ENCODE assay signal across 8 mouse cellular contexts in genomic region chr17:24454218-24454755, GRCm38 (mm10). TPM values are rescaled to one million over a fixed set of nuclear protein-coding genes. Genes with fewer than 3 reads are reported as not detected.
A peak's percentile ranks its signal among the peaks of the same experiment; 100 is the strongest.
DNase-seq lines count a peak whose midpoint lies in the region; ATAC-seq and TF ChIP-seq lines count a peak whose summit lies in the region.

No protein-coding gene starts in this region.

- DNase-seq in heart, postnatal 14 days, result no peak
- peak; percentile 16 for DNase-seq in forebrain, postnatal 0 days
- no peak for DNase-seq in spleen, postnatal 14 days (ENCODE audit: low spot score in 2 of 2)

- no peaks in the 10 kb centered on the region for H3K9me3 ChIP-seq in heart, embryonic 13.5 days
- no peaks in the 10 kb centered on the region for H3K9me3 ChIP-seq in E14TG2a.4 (ENCODE audit: low read length)
- no peaks in the 10 kb centered on the region for H3K9me3 ChIP-seq in forebrain, postnatal 0 days (ENCODE audit: low read length)

- 4% methylated on average over 14 of the region's 14 CpGs for WGBS in heart, embryonic 13.5 days
- 7% methylated on average over 14 of the region's 14 CpGs for WGBS in forebrain, postnatal 0 days

- H3K36me3 ChIP-seq in heart, embryonic 13.5 days, result peaks cover 26% of the 10 kb centered on the region
- peaks cover 34% of the 10 kb centered on the region for H3K36me3 ChIP-seq in E14TG2a.4 (ENCODE audit: insufficient read depth, low read length)
- H3K36me3 ChIP-seq in forebrain, postnatal 0 days (ENCODE audit: insufficient read depth), result peaks cover 18% of the 10 kb centered on the region

- no peaks in the 10 kb centered on the region for H3K27me3 ChIP-seq in heart, embryonic 13.5 days (replicated peaks)
- no peaks in the 10 kb centered on the region for H3K27me3 ChIP-seq in E14TG2a.4 (ENCODE audit: insufficient read depth, low read length)
- no peaks in the 10 kb centered on the region for H3K27me3 ChIP-seq in forebrain, postnatal 0 days (ENCODE audit: insufficient read depth, low read length)

- peak overlapping the region; percentile 80 for H3K4me2 ChIP-seq in heart, embryonic 13.5 days
- peak overlapping the region; percentile 83 for H3K4me2 ChIP-seq in forebrain, postnatal 0 days (ENCODE audit: low read depth)

- no peak for TF ChIP-seq CTCF in E14TG2a.4 (conservative IDR thresholded peaks at IDR 0.05; ENCODE audit: low read length)
- no peak for TF ChIP-seq CTCF in forebrain, postnatal 0 days (IDR thresholded peaks at IDR 0.05; ENCODE audit: low read depth)

- H3K4me3 ChIP-seq in heart, embryonic 13.5 days, result peak overlapping the region; percentile 87
- H3K4me3 ChIP-seq in E14TG2a.4 (replicated peaks; ENCODE audit: low read length), result peak overlapping the region; percentile 97
- peak overlapping the region; percentile 81 for H3K4me3 ChIP-seq in forebrain, postnatal 0 days (ENCODE audit: low read depth, low read length)

- intact Hi-C loops in heart, postnatal 14 days (cut with DNase I), result loop anchor here (2.0 kb wide), 1 partner anchor 27 kb away; the partner anchor contains the start of gene Eci1

- H3K9ac ChIP-seq in heart, embryonic 13.5 days, result peak overlapping the region; percentile 95
- H3K9ac ChIP-seq in forebrain, postnatal 0 days, result peak overlapping the region; percentile 94

- H3K4me1 ChIP-seq in heart, embryonic 13.5 days, result peaks cover 20% of the 10 kb centered on the region
- H3K4me1 ChIP-seq in E14TG2a.4 (replicated peaks; ENCODE audit: low read depth, low read length), result peaks cover 18% of the 10 kb centered on the region
- peaks cover 10% of the 10 kb centered on the region; the same call in 1 of the 2 replicates for H3K4me1 ChIP-seq in forebrain, postnatal 0 days (ENCODE audit: insufficient read depth)

- no peak for ATAC-seq in heart, embryonic 13.5 days (ENCODE audit: extremely low read depth, insufficient number of reproducible peaks, low FRiP score, low TSS enrichment)
- no peak for ATAC-seq in forebrain, postnatal 0 days
- ATAC-seq in megakaryocyte progenitor cell, adult 5-6 weeks (replicated peaks; ENCODE audit: poor library complexity), result 0 out of 2 replicates have a peak, but pooled peaks have one; percentile 6
- ATAC-seq in monocyte, adult 5-6 weeks (replicated peaks; ENCODE audit: insufficient number of reproducible peaks, low FRiP score, low TSS enrichment, poor library complexity, severe bottlenecking), result no peak
- no peak for ATAC-seq in frontal cortex, adult (ENCODE audit: low TSS enrichment)

- H3K27ac ChIP-seq in heart, embryonic 13.5 days (replicated peaks), result peak overlapping the region; percentile 97
- H3K27ac ChIP-seq in forebrain, postnatal 0 days (ENCODE audit: low read depth, low read length), result peak overlapping the region; percentile 93

RNA-seq across cellular contexts. Expression of gene Dnase1l2, which starts 11.4 kb away (rescaled TPM):
- 1.5 and 1.7 TPM in 2 replicates for polyA plus RNA-seq in heart, embryonic 13.5 days (2015; fragmentation: Nextera tagmentation; extraction: Ambion mirVana)
- total RNA-seq in heart, postnatal 14 days (2021), result 1 to 10 TPM; 2.0 to 2.3 TPM
- total RNA-seq in forebrain, postnatal 0 days (2014; rRNA removed), result 4.7 and 6.2 TPM in 2 replicates
- polyA plus RNA-seq in forebrain, postnatal 0 days (2015; fragmentation: Nextera tagmentation; extraction: Ambion mirVana), result 0.82 and 0.92 TPM in 2 replicates
- 0.94 and 3.5 TPM in 2 replicates for total RNA-seq in megakaryocyte progenitor cell, adult 5-6 weeks (2015)
- total RNA-seq in megakaryocyte progenitor cell, adult 5-6 weeks (2017), result 2.9 and 4.0 TPM in 2 replicates
- 1.6 to 2.2 TPM in 2 of 3 replicates, not detected in the other for total RNA-seq in monocyte, adult 5-6 weeks (2017)

RNA-seq across cellular contexts. Expression of gene E4f1, which starts 15.8 kb away (rescaled TPM):
- polyA plus RNA-seq in heart, embryonic 13.5 days (2015; fragmentation: Nextera tagmentation; extraction: Ambion mirVana), result 24.5 and 25.9 TPM in 2 replicates
- total RNA-seq in heart, postnatal 14 days (2021), result 10 to 100 TPM; 13.6 to 16.2 TPM
- total RNA-seq in forebrain, postnatal 0 days (2014; rRNA removed), result 34.2 and 37.5 TPM in 2 replicates
- polyA plus RNA-seq in forebrain, postnatal 0 days (2015; fragmentation: Nextera tagmentation; extraction: Ambion mirVana), result 9.2 and 25.6 TPM in 2 replicates
- total RNA-seq in megakaryocyte progenitor cell, adult 5-6 weeks (2015), result 23.3 and 27.5 TPM in 2 replicates
- 13.6 and 18.7 TPM in 2 replicates for total RNA-seq in megakaryocyte progenitor cell, adult 5-6 weeks (2017)
- 26.9 to 32.5 TPM (median 29.5 TPM) in 3 replicates for total RNA-seq in monocyte, adult 5-6 weeks (2017)

RNA-seq across cellular contexts. Expression of gene Pgp, which starts 15.9 kb away (rescaled TPM):
- 61.3 and 66.8 TPM in 2 replicates for polyA plus RNA-seq in heart, embryonic 13.5 days (2015; fragmentation: Nextera tagmentation; extraction: Ambion mirVana)
- 10 to 100 TPM; 43.2 to 43.4 TPM for total RNA-seq in heart, postnatal 14 days (2021)
- total RNA-seq in forebrain, postnatal 0 days (2014; rRNA removed), result 37.8 and 39.5 TPM in 2 replicates
- 68.1 and 72.5 TPM in 2 replicates for polyA plus RNA-seq in forebrain, postnatal 0 days (2015; fragmentation: Nextera tagmentation; extraction: Ambion mirVana)
- total RNA-seq in megakaryocyte progenitor cell, adult 5-6 weeks (2015), result 25.4 and 26.4 TPM in 2 replicates
- total RNA-seq in megakaryocyte progenitor cell, adult 5-6 weeks (2017), result 16.6 and 21.5 TPM in 2 replicates
- total RNA-seq in monocyte, adult 5-6 weeks (2017), result 8.4 to 10.1 TPM (median 9.1 TPM) in 3 replicates

RNA-seq across cellular contexts. Expression of gene Bricd5, which starts 19.4 kb away (rescaled TPM):
- polyA plus RNA-seq in heart, embryonic 13.5 days (2015; fragmentation: Nextera tagmentation; extraction: Ambion mirVana), result 0.27 TPM in 1 of 2 replicates, not detected in the other
- under 1 TPM in 1 of 2 experiments, not detected in 1; 0.38 TPM for total RNA-seq in heart, postnatal 14 days (2021)
- 1.2 and 2.0 TPM in 2 replicates for total RNA-seq in forebrain, postnatal 0 days (2014; rRNA removed)
- polyA plus RNA-seq in forebrain, postnatal 0 days (2015; fragmentation: Nextera tagmentation; extraction: Ambion mirVana), result 1.6 and 4.3 TPM in 2 replicates
- total RNA-seq in megakaryocyte progenitor cell, adult 5-6 weeks (2015), result 0.35 and 0.81 TPM in 2 replicates
- total RNA-seq in megakaryocyte progenitor cell, adult 5-6 weeks (2017), result not detected in 2 replicates
- 1.3 TPM in 1 of 3 replicates, not detected in the others for total RNA-seq in monocyte, adult 5-6 weeks (2017)

RNA-seq across cellular contexts. Expression of gene Mlst8, which starts 24.6 kb away (rescaled TPM):
- 18.1 TPM in 2 replicates for polyA plus RNA-seq in heart, embryonic 13.5 days (2015; fragmentation: Nextera tagmentation; extraction: Ambion mirVana)
- 10 to 100 TPM in 1 of 2 experiments, 1 to 10 TPM in 1; 10.0 to 10.8 TPM for total RNA-seq in heart, postnatal 14 days (2021)
- total RNA-seq in forebrain, postnatal 0 days (2014; rRNA removed), result 36.5 and 45.5 TPM in 2 replicates
- 23.9 and 28.2 TPM in 2 replicates for polyA plus RNA-seq in forebrain, postnatal 0 days (2015; fragmentation: Nextera tagmentation; extraction: Ambion mirVana)
- total RNA-seq in megakaryocyte progenitor cell, adult 5-6 weeks (2015), result 9.2 TPM in 2 replicates
- total RNA-seq in megakaryocyte progenitor cell, adult 5-6 weeks (2017), result 14.9 and 28.9 TPM in 2 replicates
- total RNA-seq in monocyte, adult 5-6 weeks (2017), result 8.4 to 19.3 TPM (median 11.2 TPM) in 3 replicates
